Mouse (Mus musculus): ENCODE results near the gene Usp46. TPM values are rescaled to one million over a fixed set of nuclear protein-coding genes. Genes with fewer than 3 reads are reported as not detected.

The Usp46 gene
- polyA plus RNA-seq, 1 experiment from 2014 or later: 32.5 TPM

DNA sequence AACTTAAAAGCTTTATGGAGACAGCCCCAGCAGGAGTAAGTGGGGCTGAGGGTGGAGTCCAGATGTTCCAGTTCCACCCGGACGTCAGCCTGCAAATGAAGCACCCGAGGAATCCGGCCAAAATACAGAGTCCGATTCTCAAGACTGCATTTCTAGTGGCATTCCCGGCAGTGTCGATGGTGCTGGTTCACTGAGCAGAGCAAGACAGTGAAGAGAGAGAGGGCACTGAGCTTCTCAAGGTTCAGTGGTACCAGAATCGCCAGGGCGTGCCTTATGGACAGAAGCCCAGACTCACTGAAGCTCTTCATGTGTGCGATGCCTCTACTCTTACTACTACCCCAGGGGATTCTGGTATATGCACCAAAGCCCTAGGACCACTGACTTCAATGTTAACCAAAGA lies 56.6 kb downstream of the Usp46 start:
- H3K9me3 ChIP-seq (ENCODE audit: control insufficient read depth, low read length): no peaks in the 10 kb centered on the region
- H3K27me3 ChIP-seq (replicated peaks; ENCODE audit: control insufficient read depth, insufficient read depth, low read length): no peaks in the 10 kb centered on the region
- no peak for ATAC-seq

GRCm38 (mm10) chr5:74007492-74008070 lies 60.6 kb downstream of the Usp46 start:
- Histone ChIP-seq H3K9ac (replicated peaks; ENCODE audit: low read depth, low read length) (no peak overlapping the region), H3K27ac (ENCODE audit: low read length) (no peak overlapping the region), H3K4me2 (ENCODE audit: low read length) (no peak overlapping the region), H3K27me3 (replicated peaks; ENCODE audit: control insufficient read depth, insufficient read depth, low read length) (no peaks in the 10 kb centered on the region), H3K9me3 (ENCODE audit: control insufficient read depth, low read length) (no peaks in the 10 kb centered on the region), H3K36me3 (ENCODE audit: control insufficient read depth, insufficient read depth) (no peaks in the 10 kb centered on the region), H3K4me1 (replicated peaks; ENCODE audit: control insufficient read depth, insufficient read depth, low read length) (no peaks in the 10 kb centered on the region), H3K4me3 (replicated peaks; ENCODE audit: low read length) (no peak overlapping the region)
- ATAC-seq: no peak
- WGBS: 70% methylated on average over 3 of the region's 3 CpGs

More for the DNA sequence above, 56.6 kb downstream of the Usp46 start:
- WGBS: 92% methylated on average over 10 of the region's 10 CpGs
- H3K27ac ChIP-seq (ENCODE audit: low read length): no peak overlapping the region
- H3K9ac ChIP-seq (replicated peaks; ENCODE audit: low read depth, low read length): no peak overlapping the region
- no peaks in the 10 kb centered on the region for H3K4me1 ChIP-seq (replicated peaks; ENCODE audit: control insufficient read depth, insufficient read depth, low read length)
- H3K4me2 ChIP-seq (ENCODE audit: low read length): no peak overlapping the region
- H3K4me3 ChIP-seq (replicated peaks; ENCODE audit: low read length): no peak overlapping the region
- 0 out of 2 replicates have a peak, but pooled peaks cover 4% of the 10 kb centered on the region for H3K36me3 ChIP-seq (ENCODE audit: control insufficient read depth, insufficient read depth)

GRCm38 (mm10) chr5:74005936-74006335 lies 62.3 kb downstream of the Usp46 start:
- no peak for ATAC-seq
- Histone ChIP-seq H3K4me2 (ENCODE audit: low read length) (no peak overlapping the region), H3K4me1 (replicated peaks; ENCODE audit: control insufficient read depth, insufficient read depth, low read length) (no peaks in the 10 kb centered on the region), H3K4me3 (replicated peaks; ENCODE audit: low read length) (no peak overlapping the region), H3K36me3 (ENCODE audit: control insufficient read depth, insufficient read depth) (no peaks in the 10 kb centered on the region; the same call in 1 of the 2 replicates), H3K27ac (ENCODE audit: low read length) (no peak overlapping the region), H3K9ac (replicated peaks; ENCODE audit: low read depth, low read length) (no peak overlapping the region), H3K27me3 (replicated peaks; ENCODE audit: control insufficient read depth, insufficient read depth, low read length) (no peaks in the 10 kb centered on the region), H3K9me3 (ENCODE audit: control insufficient read depth, low read length) (no peaks in the 10 kb centered on the region)
- WGBS: 94% methylated on average over 2 of the region's 2 CpGs

DNA sequence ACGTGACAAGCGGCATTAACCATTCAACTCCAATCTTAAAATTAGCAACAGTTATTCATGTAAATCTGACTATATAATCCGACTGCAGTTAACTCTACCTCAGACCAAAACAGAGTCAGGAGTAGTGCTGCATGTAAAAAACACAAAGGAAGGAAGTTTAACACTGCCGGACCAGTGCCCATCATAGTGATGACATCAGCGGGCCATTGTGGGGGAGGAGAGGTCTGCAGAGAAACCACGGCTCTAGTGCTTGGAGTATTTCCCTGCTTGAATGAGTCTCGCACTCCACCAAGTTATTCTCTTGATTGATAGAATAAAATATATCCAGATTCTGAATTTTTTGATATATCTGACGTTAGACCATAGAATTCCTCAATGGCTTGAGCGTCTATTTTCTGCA lies 66.5 kb downstream of the Usp46 start:
- WGBS: 85% methylated on average over 9 of the region's 9 CpGs
- Histone ChIP-seq H3K4me1 (replicated peaks; ENCODE audit: control insufficient read depth, insufficient read depth, low read length) (no peaks in the 10 kb centered on the region), H3K4me2 (ENCODE audit: low read length) (no peak overlapping the region)

GRCm38 (mm10) chr5:73998966-73999365 lies 69.3 kb downstream of the Usp46 start:
- Histone ChIP-seq H3K9ac (replicated peaks; ENCODE audit: low read depth, low read length) (no peak overlapping the region), H3K4me2 (ENCODE audit: low read length) (no peak overlapping the region), H3K27me3 (replicated peaks; ENCODE audit: control insufficient read depth, insufficient read depth, low read length) (no peaks in the 10 kb centered on the region), H3K4me1 (replicated peaks; ENCODE audit: control insufficient read depth, insufficient read depth, low read length) (no peaks in the 10 kb centered on the region), H3K4me3 (replicated peaks; ENCODE audit: low read length) (no peak overlapping the region), H3K36me3 (ENCODE audit: control insufficient read depth, insufficient read depth) (peaks cover 5% of the 10 kb centered on the region), H3K9me3 (ENCODE audit: control insufficient read depth, low read length) (no peaks in the 10 kb centered on the region), H3K27ac (ENCODE audit: low read length) (no peak overlapping the region)
- no peak for ATAC-seq
- WGBS: 85% methylated on average over 5 of the region's 5 CpGs

More for the DNA sequence above, 66.5 kb downstream of the Usp46 start:
- Histone ChIP-seq H3K36me3 (ENCODE audit: control insufficient read depth, insufficient read depth) (peaks cover 5% of the 10 kb centered on the region), H3K9me3 (ENCODE audit: control insufficient read depth, low read length) (no peaks in the 10 kb centered on the region), H3K4me3 (replicated peaks; ENCODE audit: low read length) (no peak overlapping the region), H3K27ac (ENCODE audit: low read length) (no peak overlapping the region), H3K27me3 (replicated peaks; ENCODE audit: control insufficient read depth, insufficient read depth, low read length) (no peaks in the 10 kb centered on the region), H3K9ac (replicated peaks; ENCODE audit: low read depth, low read length) (no peak overlapping the region)
- no peak for ATAC-seq

GRCm38 (mm10) chr5:73994850-73995249 lies 73.4 kb downstream of the Usp46 start:
- Histone ChIP-seq H3K4me1 (replicated peaks; ENCODE audit: control insufficient read depth, insufficient read depth, low read length) (no peaks in the 10 kb centered on the region), H3K4me2 (ENCODE audit: low read length) (no peak overlapping the region), H3K36me3 (ENCODE audit: control insufficient read depth, insufficient read depth) (peaks cover 4% of the 10 kb centered on the region; the same call in 1 of the 2 replicates), H3K27me3 (replicated peaks; ENCODE audit: control insufficient read depth, insufficient read depth, low read length) (no peaks in the 10 kb centered on the region), H3K4me3 (replicated peaks; ENCODE audit: low read length) (no peak overlapping the region), H3K9me3 (ENCODE audit: control insufficient read depth, low read length) (no peaks in the 10 kb centered on the region), H3K9ac (replicated peaks; ENCODE audit: low read depth, low read length) (no peak overlapping the region), H3K27ac (ENCODE audit: low read length) (no peak overlapping the region)
- ATAC-seq: no peak

DNA sequence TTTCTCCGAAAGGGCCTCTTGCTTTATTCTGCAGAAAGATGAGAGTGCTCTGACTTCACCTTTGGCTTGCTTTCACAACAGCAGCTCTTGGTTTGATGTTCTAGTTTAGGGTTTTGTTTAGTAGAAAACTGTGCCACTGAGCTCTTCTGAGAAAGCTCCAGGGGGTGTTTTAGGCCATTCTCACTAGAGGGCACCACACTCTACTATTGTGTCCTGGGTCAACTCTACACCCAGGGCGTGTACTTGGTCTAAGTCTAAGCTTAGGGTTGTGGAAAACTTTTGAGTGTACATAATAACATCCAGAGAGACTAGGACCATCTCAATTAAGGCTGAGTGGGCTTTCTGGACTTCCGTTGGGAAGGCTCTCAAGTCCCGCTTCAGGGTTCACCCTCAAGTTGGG lies 74.7 kb downstream of the Usp46 start:
- no peaks in the 10 kb centered on the region for H3K27me3 ChIP-seq (replicated peaks; ENCODE audit: control insufficient read depth, insufficient read depth, low read length)
- WGBS: 93% methylated on average over 4 of the region's 4 CpGs
- H3K4me2 ChIP-seq (ENCODE audit: low read length): no peak overlapping the region
- no peak overlapping the region for H3K4me3 ChIP-seq (replicated peaks; ENCODE audit: low read length)
- H3K9me3 ChIP-seq (ENCODE audit: control insufficient read depth, low read length): no peaks in the 10 kb centered on the region
- H3K4me1 ChIP-seq (replicated peaks; ENCODE audit: control insufficient read depth, insufficient read depth, low read length): no peaks in the 10 kb centered on the region
- H3K9ac ChIP-seq (replicated peaks; ENCODE audit: low read depth, low read length): no peak overlapping the region
- no peaks in the 10 kb centered on the region for H3K36me3 ChIP-seq (ENCODE audit: control insufficient read depth, insufficient read depth)
- no peak overlapping the region for H3K27ac ChIP-seq (ENCODE audit: low read length)
- no peak for ATAC-seq

GRCm38 (mm10) chr5:73992321-73992720 lies 75.9 kb downstream of the Usp46 start:
- no peak overlapping the region for H3K27ac ChIP-seq (ENCODE audit: low read length)

DNA sequence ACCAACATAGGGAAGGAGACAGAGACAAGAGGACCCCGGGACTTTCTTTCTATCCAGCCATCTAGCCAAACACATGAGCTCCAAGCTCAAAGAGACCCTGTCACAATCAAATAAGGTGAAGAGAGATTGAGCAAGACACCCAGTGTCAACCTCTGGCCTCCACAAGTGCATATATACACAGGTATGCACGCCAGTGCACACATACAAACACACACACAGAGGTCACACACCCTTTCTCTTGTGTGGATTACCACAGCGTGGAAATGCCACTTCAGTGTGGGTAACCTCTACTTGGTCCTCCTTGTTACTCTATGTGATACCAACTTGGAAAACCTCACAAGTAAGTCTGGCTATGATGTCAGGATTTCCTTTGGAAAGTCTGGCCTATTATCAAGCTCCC lies 78.7 kb downstream of the Usp46 start:
- H3K9ac ChIP-seq (replicated peaks; ENCODE audit: low read depth, low read length): no peak overlapping the region
- no peak overlapping the region for H3K4me2 ChIP-seq (ENCODE audit: low read length)
- no peaks in the 10 kb centered on the region for H3K36me3 ChIP-seq (ENCODE audit: control insufficient read depth, insufficient read depth)
- no peaks in the 10 kb centered on the region for H3K4me1 ChIP-seq (replicated peaks; ENCODE audit: control insufficient read depth, insufficient read depth, low read length)
- H3K27me3 ChIP-seq (replicated peaks; ENCODE audit: control insufficient read depth, insufficient read depth, low read length): no peaks in the 10 kb centered on the region
- ATAC-seq: no peak
- 90% methylated on average over 3 of the region's 3 CpGs for WGBS
- H3K4me3 ChIP-seq (replicated peaks; ENCODE audit: low read length): no peak overlapping the region
- H3K27ac ChIP-seq (ENCODE audit: low read length): no peak overlapping the region
- no peaks in the 10 kb centered on the region for H3K9me3 ChIP-seq (ENCODE audit: control insufficient read depth, low read length)

More at GRCm38 (mm10) chr5:73992321-73992720, 75.9 kb downstream of the Usp46 start:
- no peak overlapping the region for H3K4me2 ChIP-seq (ENCODE audit: low read length)
- 89% methylated on average over 13 of the region's 13 CpGs for WGBS
- H3K36me3 ChIP-seq (ENCODE audit: control insufficient read depth, insufficient read depth): no peaks in the 10 kb centered on the region
- H3K4me3 ChIP-seq (replicated peaks; ENCODE audit: low read length): no peak overlapping the region
- no peak overlapping the region for H3K9ac ChIP-seq (replicated peaks; ENCODE audit: low read depth, low read length)
- H3K4me1 ChIP-seq (replicated peaks; ENCODE audit: control insufficient read depth, insufficient read depth, low read length): no peaks in the 10 kb centered on the region
- H3K9me3 ChIP-seq (ENCODE audit: control insufficient read depth, low read length): no peaks in the 10 kb centered on the region
- no peak for ATAC-seq
- no peaks in the 10 kb centered on the region for H3K27me3 ChIP-seq (replicated peaks; ENCODE audit: control insufficient read depth, insufficient read depth, low read length)
